Comparison of ENCODE assay signal across 17 mouse cellular contexts in genomic region chr10:15536053-15536452, GRCm38 (mm10).
"Had no signal": no experiment of that assay in that cellular context is flagged by ENCODE, and none has a peak within 500 bp of the region (broad histone marks: within the 10 kb centered on the region; RNA-seq: fewer than 3 reads in every experiment).

No protein-coding gene starts in this region.

- H3K9me3 ChIP-seq: lung, embryonic 15.5 days; megakaryocyte, embryonic 14.5 days; midbrain, embryonic 13.5 days; midbrain, embryonic 15.5 days; neural tube, embryonic 12.5 days had no signal

- H3K36me3 ChIP-seq: lung, embryonic 15.5 days; midbrain, embryonic 13.5 days; midbrain, embryonic 15.5 days; neural tube, embryonic 12.5 days had no signal

- ATAC-seq: liver, postnatal 0 days; lung, postnatal 0 days; midbrain, embryonic 13.5 days; midbrain, embryonic 15.5 days had no signal

- H3K9ac ChIP-seq: liver, postnatal 0 days; lung, embryonic 15.5 days; midbrain, embryonic 13.5 days; midbrain, embryonic 15.5 days; neural tube, embryonic 12.5 days had no signal

- H3K27me3 ChIP-seq: lung, embryonic 15.5 days; megakaryocyte, embryonic 14.5 days; midbrain, embryonic 13.5 days; midbrain, embryonic 15.5 days; neural tube, embryonic 12.5 days had no signal

- H3K27ac ChIP-seq: lung, embryonic 15.5 days; macrophage; midbrain, embryonic 13.5 days; midbrain, embryonic 15.5 days; neural tube, embryonic 12.5 days had no signal

- H3K4me1 ChIP-seq: lung, embryonic 15.5 days; megakaryocyte, embryonic 14.5 days; midbrain, embryonic 13.5 days; midbrain, embryonic 15.5 days; neural tube, embryonic 12.5 days had no signal

- DNase-seq: liver, postnatal 0 days; lung, adult 2 months; lung, postnatal 14 days; right cerebral cortex, postnatal 14 days; right cerebral cortex, postnatal 4 days; spleen, adult 18-20 months; thymus, adult 18-20 months; thymus, postnatal 14 days; thymus, postnatal 36 days had no signal

- H3K4me2 ChIP-seq: lung, embryonic 15.5 days; midbrain, embryonic 11.5 days; midbrain, embryonic 13.5 days; midbrain, embryonic 15.5 days; neural tube, embryonic 12.5 days had no signal

- H3K4me3 ChIP-seq: lung, embryonic 15.5 days; megakaryocyte, embryonic 14.5 days; midbrain, embryonic 13.5 days; midbrain, embryonic 15.5 days; neural tube, embryonic 12.5 days had no signal
